Mouse (Mus musculus) C2C12 (cell line): ENCODE measurements around the gene 4931406P16Rik.

Experiments
- CEBPB ChIP-seq: IDR thresholded peaks from one replicate; pipeline ENCODE4 v1.6.1; 2011; ENCODE audit warnings: low read depth, mild to moderate bottlenecking, control low read depth, moderate library complexity
- CTCF ChIP-seq: IDR thresholded peaks from one replicate; pipeline ENCODE4 v1.5.1; 2011; ENCODE audit not compliant: control insufficient read depth, insufficient read depth, insufficient read length
- FOSL1 ChIP-seq: IDR thresholded peaks from one replicate; pipeline ENCODE4 v1.8.0; 2011; ENCODE audit warnings: mild to moderate bottlenecking, low read length; ENCODE audit not compliant: poor library complexity, insufficient read depth, severe bottlenecking
- MAX ChIP-seq: IDR thresholded peaks from one replicate; pipeline ENCODE4 v1.6.1; 2011; ENCODE audit warnings: mild to moderate bottlenecking, control low read depth
- MYOD1 ChIP-seq: IDR thresholded peaks from one replicate; pipeline ENCODE4 v1.6.1; 2011; ENCODE audit warnings: low read depth; ENCODE audit not compliant: control insufficient read depth, insufficient read length
- MYOG ChIP-seq: IDR thresholded peaks from one replicate; pipeline ENCODE4 v1.6.1; 2011; ENCODE audit not compliant: control insufficient read depth, insufficient read length; ENCODE audit errors: extremely low read depth
- USF1 ChIP-seq: IDR thresholded peaks from one replicate; pipeline ENCODE4 v1.6.1; 2011; ENCODE audit warnings: low read depth, mild to moderate bottlenecking, control low read depth, moderate library complexity

DNA sequence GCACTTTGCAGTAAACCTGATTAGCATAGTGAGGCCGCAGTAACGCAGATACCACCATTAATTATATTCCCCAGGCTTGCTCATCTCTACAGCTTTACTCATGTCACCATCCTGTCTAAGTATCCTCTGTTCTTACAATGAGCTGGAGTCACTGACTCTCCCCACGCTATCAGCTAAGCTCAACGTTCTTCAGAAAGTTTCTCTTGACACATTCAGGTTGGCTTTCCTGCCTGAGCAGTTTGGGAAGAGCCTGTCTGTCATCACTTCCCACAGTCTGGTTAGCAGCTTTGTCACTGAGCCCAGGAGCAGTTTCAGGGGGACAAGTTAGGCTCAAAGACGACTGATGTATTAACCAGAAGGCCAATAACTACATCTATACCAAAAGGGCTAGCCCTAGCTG is 4.8 kb downstream of the 4931406P16Rik start:
- TF ChIP-seq CEBPB (no peak), MYOG (no peak), CTCF (no peak), MYOD1 (no peak), MAX (no peak), USF1 (no peak), FOSL1 (no peak)
